Mouse (Mus musculus) forebrain, embryonic 16.5 days (tissue): ENCODE measurements around the gene Thumpd3. TPM values are rescaled to one million over a fixed set of nuclear protein-coding genes. Genes with fewer than 3 reads are reported as not detected.

Experiments
- ATAC-seq: fragments of 200-750 bp; cut with Nextera tagmentation; 2 replicates; pipeline ENCODE4 v1.8.0; 2017; ENCODE audit warnings: mild to moderate bottlenecking, moderate library complexity
- H3K27ac ChIP-seq: fragments of 300-500 bp; sonication (generic); 2 replicates; pipeline ENCODE4 v1.5.1; 2014; ENCODE audit warnings: low read length, control low read depth
- H3K27me3 ChIP-seq: fragments of 300-500 bp; sonication (generic); replicated peaks from 2 replicates; pipeline ENCODE4 v1.6.1; 2014; ENCODE audit warnings: low read length; ENCODE audit not compliant: control insufficient read depth, insufficient read depth
- H3K36me3 ChIP-seq: fragments of 300-500 bp; sonication (generic); 2 replicates; pipeline ENCODE4 v1.6.1; 2014; ENCODE audit not compliant: control insufficient read depth, insufficient read depth
- H3K4me1 ChIP-seq: fragments of 300-500 bp; sonication (generic); replicated peaks from 2 replicates; pipeline ENCODE4 v1.6.1; 2014; ENCODE audit warnings: low read length; ENCODE audit not compliant: control insufficient read depth, insufficient read depth
- H3K4me2 ChIP-seq: fragments of 300-500 bp; sonication (generic); 2 replicates; pipeline ENCODE4 v1.6.1; 2014; ENCODE audit warnings: mild to moderate bottlenecking, low read length, control low read depth
- H3K4me3 ChIP-seq: fragments of 300-500 bp; sonication (generic); replicated peaks from 2 replicates; pipeline ENCODE4 v1.5.1; 2014; ENCODE audit warnings: mild to moderate bottlenecking, low read length, control low read depth
- H3K9ac ChIP-seq: fragments of 300-500 bp; sonication (generic); replicated peaks from 2 replicates; pipeline ENCODE4 v1.6.1; 2014; ENCODE audit warnings: low read depth, low read length, control low read depth
- H3K9me3 ChIP-seq: fragments of 300-500 bp; sonication (generic); 2 replicates; pipeline ENCODE4 v1.6.1; 2016; ENCODE audit warnings: low read length; ENCODE audit not compliant: control insufficient read depth
- WGBS: fragments of 180-500 bp; shearing (Covaris S2); extraction: QIAGEN DNeasy Blood & Tissue Kit; methylation state at CpG from one replicate; pipeline ENCODE4 v1.1.7; 2014; 5-methylcytosine and 5-hydroxymethylcytosine counted together
- polyA plus RNA-seq: library from polyadenylated mRNA; unstranded; fragments of >200 nt; fragmentation: Nextera tagmentation; extraction: Ambion mirVana; gene quantifications from 2 replicates; pipeline ENCODE4 v1.2.1, GENCODE M21; 2015

Gene Thumpd3
- polyA plus RNA-seq, 1 experiment from 2014 or later: 65.0 TPM

- Histone ChIP-seq H3K4me3 (no peak overlapping the region), H3K4me1 (peaks cover 22% of the 10 kb centered on the region), H3K36me3 (no peaks in the 10 kb centered on the region), H3K9ac (no peak overlapping the region), H3K27ac (no peak overlapping the region), H3K4me2 (no peak overlapping the region), H3K9me3 (no peaks in the 10 kb centered on the region), H3K27me3 (no peaks in the 10 kb centered on the region)
- ATAC-seq: no peak
- 64% methylated on average over 4 of the region's 4 CpGs for WGBS
Measured at GRCm38 (mm10) chr6:113084590-113084989, 38.6 kb downstream of the Thumpd3 start.

- no peak overlapping the region for H3K9ac ChIP-seq
- ATAC-seq: no peak
- 76% methylated on average over 3 of the region's 3 CpGs for WGBS
- H3K4me1 ChIP-seq: no peaks in the 10 kb centered on the region
- no peaks in the 10 kb centered on the region for H3K27me3 ChIP-seq
- H3K4me3 ChIP-seq: no peak overlapping the region
- no peak overlapping the region for H3K27ac ChIP-seq
- no peak overlapping the region for H3K4me2 ChIP-seq
- no peaks in the 10 kb centered on the region for H3K9me3 ChIP-seq
- H3K36me3 ChIP-seq: no peaks in the 10 kb centered on the region
Measured at GRCm38 (mm10) chr6:113093206-113093605, 47.2 kb downstream of the Thumpd3 start.

- Histone ChIP-seq H3K9ac (no peak overlapping the region), H3K36me3 (no peaks in the 10 kb centered on the region), H3K27ac (no peak overlapping the region), H3K27me3 (no peaks in the 10 kb centered on the region), H3K4me1 (peaks cover 7% of the 10 kb centered on the region), H3K9me3 (no peaks in the 10 kb centered on the region), H3K4me3 (no peak overlapping the region), H3K4me2 (no peak overlapping the region)
- no peak for ATAC-seq
- WGBS: 94% methylated on average over 1 of the region's 1 CpGs
Measured at GRCm38 (mm10) chr6:113095547-113095946, 49.5 kb downstream of the Thumpd3 start.

- no peaks in the 10 kb centered on the region for H3K9me3 ChIP-seq
- no peak overlapping the region for H3K9ac ChIP-seq
- no peak overlapping the region for H3K27ac ChIP-seq
- ATAC-seq: no peak
- no peak overlapping the region for H3K4me2 ChIP-seq
- H3K4me1 ChIP-seq: peaks cover 8% of the 10 kb centered on the region
- 89% methylated on average over 5 of the region's 5 CpGs for whole genome bisulfite sequencing
- H3K27me3 ChIP-seq: no peaks in the 10 kb centered on the region
- no peaks in the 10 kb centered on the region for H3K36me3 ChIP-seq
- H3K4me3 ChIP-seq: no peak overlapping the region
Measured at GRCm38 (mm10) chr6:113097662-113098061, 51.6 kb downstream of the Thumpd3 start.

GRCm38 (mm10) chr6:113099640-113100289 lies 53.7 kb downstream of the Thumpd3 start:
- Histone ChIP-seq H3K27ac (peak overlapping the region; percentile 85), H3K9ac (peak overlapping the region; percentile 22; the same call in 1 of the 2 replicates), H3K4me2 (peak overlapping the region; percentile 16; the same call in 1 of the 2 replicates), H3K27me3 (no peaks in the 10 kb centered on the region), H3K4me1 (peaks cover 8% of the 10 kb centered on the region), H3K4me3 (no peak overlapping the region), H3K36me3 (no peaks in the 10 kb centered on the region), H3K9me3 (no peaks in the 10 kb centered on the region)
- ATAC-seq: peak; percentile 98
- WGBS: 10% methylated on average over 5 of the region's 5 CpGs

DNA sequence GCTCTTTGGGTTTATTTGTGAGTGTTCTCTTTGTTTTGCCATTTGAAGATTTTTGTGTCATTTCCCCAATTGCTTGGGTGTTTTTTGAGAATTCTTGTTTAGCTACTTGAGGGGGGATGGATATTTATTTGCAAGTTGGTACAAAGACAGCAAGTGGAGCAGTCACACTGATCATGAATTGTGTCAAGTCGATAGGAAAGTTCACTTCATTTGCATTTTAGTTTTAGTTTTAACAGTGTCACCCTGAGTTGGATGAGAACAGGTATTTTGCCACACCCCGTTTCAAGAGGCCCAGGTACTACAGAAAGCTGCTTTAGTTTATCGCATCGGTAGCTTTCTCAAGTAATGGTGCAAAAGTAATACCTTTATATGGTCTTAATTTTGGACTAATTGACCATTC lies 56.5 kb downstream of the Thumpd3 start:
- no peak overlapping the region for H3K4me3 ChIP-seq
- no peaks in the 10 kb centered on the region for H3K27me3 ChIP-seq
- H3K4me1 ChIP-seq: peaks cover 8% of the 10 kb centered on the region
- 84% methylated on average over 4 of the region's 4 CpGs for WGBS
- H3K27ac ChIP-seq: no peak overlapping the region
- H3K9ac ChIP-seq: no peak overlapping the region
- no peaks in the 10 kb centered on the region for H3K9me3 ChIP-seq
- H3K36me3 ChIP-seq: no peaks in the 10 kb centered on the region; the same call in none of the 2 replicates
- no peak overlapping the region for H3K4me2 ChIP-seq
- ATAC-seq: no peak

GRCm38 (mm10) chr6:113103765-113104164 lies 57.7 kb downstream of the Thumpd3 start:
- ATAC-seq: no peak
- H3K4me2 ChIP-seq: no peak overlapping the region

DNA sequence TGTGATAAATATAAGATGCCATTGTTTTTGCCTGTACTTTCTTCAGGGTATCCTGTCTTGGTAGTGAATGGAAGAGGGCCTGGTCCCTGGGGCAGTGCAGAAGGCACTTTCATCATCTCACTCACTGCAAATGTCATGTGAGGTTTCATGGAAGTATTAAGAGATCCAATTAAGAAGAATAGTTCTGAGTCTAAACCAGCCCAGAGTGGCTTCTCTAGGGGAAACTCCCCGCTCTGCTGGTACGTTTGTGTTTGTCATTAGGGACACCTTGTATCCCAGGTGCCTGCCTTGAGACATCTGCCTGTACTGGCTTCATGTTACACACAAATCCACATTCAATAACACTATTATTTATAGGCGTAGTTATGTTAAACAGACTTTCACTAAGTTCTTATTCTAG lies 63.4 kb downstream of the Thumpd3 start:
- H3K4me3 ChIP-seq: no peak overlapping the region
- 94% methylated on average over 3 of the region's 3 CpGs for WGBS

More at GRCm38 (mm10) chr6:113103765-113104164, 57.7 kb downstream of the Thumpd3 start:
- Histone ChIP-seq H3K27ac (no peak overlapping the region), H3K27me3 (no peaks in the 10 kb centered on the region), H3K9ac (no peak overlapping the region), H3K4me1 (peaks cover 8% of the 10 kb centered on the region), H3K4me3 (no peak overlapping the region), H3K9me3 (no peaks in the 10 kb centered on the region), H3K36me3 (no peaks in the 10 kb centered on the region; the same call in none of the 2 replicates)

DNA sequence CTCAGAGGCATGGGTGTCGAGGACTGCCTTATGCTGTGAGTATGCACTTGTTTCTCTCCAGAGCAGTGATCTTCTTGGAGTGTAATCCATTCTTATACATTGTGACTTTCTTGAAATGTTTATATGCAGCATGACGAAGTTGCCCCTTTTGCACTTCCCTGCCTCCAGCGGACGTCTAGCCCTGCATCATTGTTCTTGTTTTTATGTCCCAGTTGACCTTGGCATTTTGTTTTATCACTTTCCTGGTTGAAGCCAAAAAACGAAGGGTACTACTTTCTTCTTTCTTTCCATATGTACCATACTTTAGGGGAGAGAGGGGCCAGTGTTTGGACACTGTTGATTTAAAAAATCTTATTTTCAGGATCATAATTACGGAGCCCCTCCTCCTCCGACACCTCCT lies 63.9 kb downstream of the Thumpd3 start:
- Histone ChIP-seq H3K27ac (no peak overlapping the region), H3K9me3 (no peaks in the 10 kb centered on the region), H3K4me2 (no peak overlapping the region), H3K9ac (no peak overlapping the region), H3K4me3 (no peak overlapping the region), H3K27me3 (no peaks in the 10 kb centered on the region), H3K4me1 (no peaks in the 10 kb centered on the region), H3K36me3 (peaks cover 26% of the 10 kb centered on the region)
- ATAC-seq: no peak
- 93% methylated on average over 7 of the region's 7 CpGs for WGBS

More for the DNA sequence above, 63.4 kb downstream of the Thumpd3 start:
- Histone ChIP-seq H3K4me2 (no peak overlapping the region), H3K27me3 (no peaks in the 10 kb centered on the region), H3K4me1 (no peaks in the 10 kb centered on the region), H3K27ac (no peak overlapping the region), H3K9me3 (no peaks in the 10 kb centered on the region), H3K9ac (no peak overlapping the region), H3K36me3 (peaks cover 23% of the 10 kb centered on the region)
- ATAC-seq: no peak
